Mouse (Mus musculus) cortical plate, adult 2 months (tissue): ENCODE measurements at regions not wholly inside any gene's neighbourhood (a gene's known extent, or its start where the extent isn't known, plus 50 kb on each side); places are given as distances from the start of the nearest gene placed in this dataset.

Experiments
- CTCF ChIP-seq: fragments of 200-500 bp; IDR thresholded peaks from 2 replicates; pipeline ENCODE4 v1.5.1; 2011; ENCODE audit warnings: mild to moderate bottlenecking, control low read depth, low read length; ENCODE audit not compliant: insufficient read depth; ENCODE audit errors: extremely low read depth
- POLR2A ChIP-seq: fragments of 200-500 bp; IDR thresholded peaks from 2 replicates; pipeline ENCODE4 v1.6.1; 2011; ENCODE audit warnings: mild to moderate bottlenecking, low read length, control low read depth; ENCODE audit not compliant: insufficient read depth; ENCODE audit errors: extremely low read depth

GRCm38 (mm10) chr8:82196504-82196903, 206.5 kb downstream of the Il15 start:
- TF ChIP-seq POLR2A = no peak
- no peak for TF ChIP-seq CTCF
